Mouse (Mus musculus) embryonic fibroblast, embryonic 13.5 days (primary cell): ENCODE measurements around the gene Pheta1.

Experiments
- CTCF ChIP-seq: IDR thresholded peaks from 2 replicates; pipeline ENCODE4 v1.5.1; 2011; ENCODE audit warnings: mild to moderate bottlenecking, control low read depth, low read length, moderate library complexity, borderline replicate concordance; ENCODE audit not compliant: insufficient read depth
- POLR2A ChIP-seq: IDR thresholded peaks from 2 replicates; pipeline ENCODE4 v1.6.1; 2011; ENCODE audit warnings: low read depth, mild to moderate bottlenecking, control low read depth, low read length, moderate library complexity

DNA sequence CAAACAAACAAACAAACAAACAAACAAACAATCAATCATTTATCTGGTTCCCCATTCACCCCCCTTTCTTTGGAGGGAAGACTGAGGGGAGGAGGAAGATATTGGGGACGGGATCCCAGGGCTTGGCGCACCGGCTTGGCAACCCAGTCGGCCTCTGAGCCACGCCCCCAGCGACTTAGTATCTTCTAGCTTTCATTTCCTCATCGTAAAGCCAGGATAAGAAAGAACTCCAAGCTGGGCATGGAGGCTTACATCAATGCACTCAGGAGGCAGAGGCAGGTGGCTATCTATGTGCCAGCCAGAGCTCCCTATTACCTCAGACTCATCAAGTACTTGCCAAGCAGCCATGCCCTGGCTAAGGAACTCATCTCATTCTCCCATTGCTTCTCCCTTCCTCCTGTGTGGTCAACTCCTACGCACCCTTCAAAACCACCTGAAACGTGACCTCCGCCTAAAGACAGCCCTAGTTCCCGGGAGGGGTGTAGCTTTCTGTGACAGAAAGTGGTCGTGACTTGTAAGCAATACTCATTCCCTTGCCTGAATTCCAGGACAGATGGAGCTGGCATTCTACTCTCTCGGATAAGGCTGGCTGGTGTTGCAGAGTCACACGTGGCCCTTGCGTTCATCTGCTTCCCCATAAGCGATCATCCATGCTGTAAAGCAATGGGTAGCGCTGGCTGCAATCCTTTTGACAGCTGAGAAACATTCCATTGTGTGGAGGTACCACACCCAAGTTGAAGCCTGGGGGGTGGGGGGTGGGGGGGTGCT is 5.5 kb upstream of the Pheta1 start:
- TF ChIP-seq CTCF (no peak), POLR2A (no peak)
